Mouse (Mus musculus): ENCODE measurements around the gene 1600012H06Rik.

DNA sequence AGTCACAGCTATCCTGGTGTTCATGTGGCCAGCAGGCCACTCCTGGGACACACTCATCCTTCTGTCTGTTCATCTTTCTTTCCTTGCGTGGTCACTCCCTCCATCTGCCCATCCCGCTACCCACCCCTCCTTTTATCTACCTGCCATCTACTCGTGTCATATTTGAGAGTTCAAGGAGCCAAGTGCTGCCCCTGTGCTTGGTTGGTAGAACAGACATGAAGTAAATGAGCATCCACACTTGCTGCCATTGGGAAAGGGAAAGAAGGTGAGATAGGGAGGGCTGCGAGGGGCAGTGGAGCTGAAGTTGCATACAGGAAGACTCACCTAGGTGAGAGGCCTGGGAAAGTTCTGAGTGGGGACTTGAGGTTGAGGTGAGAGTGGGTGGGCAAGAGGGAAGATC lies 28.6 kb upstream of the 1600012H06Rik start:
- no peak for TF ChIP-seq POLR2A (IDR thresholded peaks at IDR 0.05; ENCODE audit: low read depth, low read length)
- no peak for TF ChIP-seq CTCF (conservative IDR thresholded peaks at IDR 0.05; ENCODE audit: insufficient read depth, insufficient read length, low read depth, low read length)
